Mouse (Mus musculus) liver, embryonic 14.5 days (tissue): ENCODE results near the gene Mfn1.

Experiments
- CTCF ChIP-seq: IDR thresholded peaks from 2 replicates; pipeline ENCODE4 v1.5.1; 2016; ENCODE audit warnings: antibody characterized with exemption, low read depth, control low read depth
- EP300 ChIP-seq: IDR thresholded peaks from 2 replicates; pipeline ENCODE4 v1.6.1; 2016; ENCODE audit warnings: antibody characterized with exemption, low read depth

- TF ChIP-seq CTCF: no peak
- TF ChIP-seq EP300: no peak
Observed at GRCm38 (mm10) chr3:32583489-32583888, 54.2 kb downstream of the Mfn1 start.
